Mouse (Mus musculus): Measurements from ENCODE around the gene Ppie.
"Not testable (repeated sequence)": the region's sequence is repeated elsewhere in the genome, so short reads cannot be mapped to it uniquely, and the experiment has no call there.

The Ppie gene

DNA sequence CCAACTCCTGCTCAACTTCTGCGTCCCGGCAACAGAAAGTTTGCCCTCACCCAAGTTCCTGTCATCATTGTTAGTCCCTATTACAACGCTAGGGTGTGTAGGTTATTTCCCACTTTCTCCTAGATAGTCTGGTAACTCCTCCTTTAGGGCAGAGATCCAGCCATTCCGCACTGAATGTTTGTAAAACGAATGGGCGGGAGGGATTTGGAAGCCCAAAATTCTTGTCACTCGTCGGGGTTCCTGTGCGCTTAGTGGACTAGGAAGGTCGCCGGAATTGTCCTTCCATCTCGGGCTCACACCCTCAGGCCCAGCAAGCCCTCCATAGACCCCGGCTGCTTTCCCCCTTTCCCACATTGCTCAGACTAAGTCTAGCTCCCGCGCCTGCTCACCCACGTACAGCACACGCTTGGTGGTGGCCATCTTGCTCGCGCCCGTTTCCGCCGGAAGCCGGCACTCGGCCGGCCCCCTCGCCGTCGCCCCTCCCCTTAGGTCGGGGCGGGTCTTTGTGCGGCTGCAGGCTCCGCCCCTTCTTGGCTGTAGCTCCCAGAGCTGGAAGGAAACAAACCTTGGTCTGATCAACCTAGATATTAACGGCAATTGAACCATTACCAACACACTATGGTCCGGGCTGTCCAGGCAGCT lies at the start of gene Ppie:
Ppie (minus strand) TSS at position 439 of the 642 bp plus-strand sequence.
- peak; percentile 96 for DNase-seq (ENCODE audit: low spot score)

DNA sequence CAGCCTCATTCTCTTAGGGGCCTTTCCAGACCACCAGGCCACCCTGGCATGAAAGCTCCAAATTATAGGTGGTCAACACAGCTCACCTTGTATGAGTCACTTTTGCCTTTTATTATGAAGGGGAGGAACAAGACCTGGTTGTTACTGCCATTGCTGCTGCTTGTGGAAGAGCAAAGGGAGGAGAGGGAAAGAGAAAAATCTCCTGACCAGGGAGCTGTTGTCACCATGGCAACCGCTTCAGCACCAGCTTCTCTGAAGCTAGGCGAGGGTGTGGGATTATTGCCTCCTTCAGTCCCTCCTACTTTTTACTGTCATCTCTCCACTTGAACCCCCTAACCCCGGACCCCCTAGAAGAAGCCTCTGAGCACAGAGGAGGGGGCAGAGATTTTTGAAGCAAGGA lies 45.1 kb upstream of the Ppie start:
- DNase-seq (ENCODE audit: low spot score) = no peak

DNA sequence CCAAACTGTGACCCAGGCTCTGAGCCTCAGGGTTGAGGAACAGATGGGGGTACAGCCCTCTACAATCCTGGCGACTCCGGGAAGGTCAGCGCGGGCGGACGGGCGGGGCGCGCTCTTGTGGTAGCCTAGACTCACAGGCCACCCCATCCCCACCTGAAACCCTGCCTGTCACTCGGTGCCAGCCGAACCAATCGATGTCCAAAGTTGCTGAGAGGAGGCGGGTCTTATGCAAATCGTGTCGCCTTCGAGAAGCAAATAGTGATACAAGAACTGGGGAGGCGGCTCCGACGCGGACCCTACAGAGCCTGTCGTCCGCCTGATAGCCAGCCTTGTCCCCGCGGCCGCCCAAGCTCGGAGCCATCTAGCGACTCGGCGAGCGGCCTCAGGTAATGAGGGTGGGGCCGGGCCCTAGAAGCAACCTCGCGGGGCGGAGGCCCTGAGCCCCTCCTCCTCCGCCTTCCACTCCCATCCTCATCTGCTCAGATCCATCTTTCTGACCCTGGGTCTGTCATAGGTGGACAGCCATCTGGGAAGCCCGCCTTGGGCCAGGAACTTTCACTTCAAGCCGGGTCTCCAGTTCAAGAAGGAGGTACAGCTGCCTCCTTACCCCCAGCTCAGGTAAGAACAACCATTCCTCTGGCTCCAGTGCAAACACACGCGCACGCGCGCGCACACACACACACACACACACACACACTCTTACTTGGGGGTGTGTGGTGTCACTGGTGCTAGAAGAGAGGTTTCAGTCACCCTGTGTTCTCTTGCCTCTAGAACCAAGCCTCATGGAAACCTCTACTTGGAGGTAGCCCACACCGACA lies 43.7 kb upstream of the Ppie start:
- DNase-seq (ENCODE audit: low spot score) = no peak

DNA sequence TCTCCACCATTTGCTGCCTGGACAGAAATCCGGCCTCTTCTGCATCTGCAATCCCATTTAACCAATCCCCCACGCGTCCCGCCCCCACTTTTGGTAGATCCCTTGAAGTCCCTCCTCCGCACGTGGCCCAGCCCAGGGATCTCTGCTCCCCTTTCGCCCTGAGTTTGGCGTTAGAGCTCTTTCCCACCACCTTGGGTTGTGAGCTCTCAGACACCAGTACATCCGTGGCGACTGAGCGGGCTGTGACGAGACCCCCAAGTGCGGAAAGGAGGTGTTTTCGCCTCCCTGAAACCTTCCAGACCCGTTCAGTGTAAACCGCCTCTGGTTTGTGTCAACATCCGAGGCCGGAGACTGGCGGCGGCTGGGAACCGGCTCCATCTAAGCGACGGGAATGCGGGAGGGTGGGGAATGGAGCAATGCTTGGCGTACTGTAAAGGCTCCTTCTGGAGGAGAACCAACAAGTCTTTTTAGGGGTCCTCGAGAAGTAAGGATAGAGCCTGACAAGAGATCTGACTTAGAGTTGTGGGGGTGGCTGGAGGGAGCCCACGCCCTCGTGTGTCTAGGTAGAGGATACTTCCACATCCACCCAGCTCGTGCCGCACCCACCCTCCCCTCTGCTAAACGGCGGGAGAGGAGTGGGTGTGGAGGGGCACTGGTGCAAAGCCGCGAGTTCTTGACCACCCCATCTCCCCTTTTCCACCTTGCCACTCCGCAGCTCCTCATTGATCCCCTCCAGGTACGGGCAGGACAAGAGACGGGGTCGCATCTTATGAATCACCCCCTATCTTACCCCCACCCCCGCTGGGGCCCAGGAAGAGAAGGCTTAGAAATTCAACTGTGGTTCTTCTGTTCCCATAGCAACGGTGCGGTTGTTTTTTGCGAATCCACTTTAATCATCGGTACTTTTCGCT lies 42.8 kb upstream of the Ppie start, which contains the start of gene Hpcal4:
Hpcal4 (plus strand) TSS at position 900 of the 911 bp plus-strand sequence.
- DNase-seq (ENCODE audit: low spot score) = no peak

DNA sequence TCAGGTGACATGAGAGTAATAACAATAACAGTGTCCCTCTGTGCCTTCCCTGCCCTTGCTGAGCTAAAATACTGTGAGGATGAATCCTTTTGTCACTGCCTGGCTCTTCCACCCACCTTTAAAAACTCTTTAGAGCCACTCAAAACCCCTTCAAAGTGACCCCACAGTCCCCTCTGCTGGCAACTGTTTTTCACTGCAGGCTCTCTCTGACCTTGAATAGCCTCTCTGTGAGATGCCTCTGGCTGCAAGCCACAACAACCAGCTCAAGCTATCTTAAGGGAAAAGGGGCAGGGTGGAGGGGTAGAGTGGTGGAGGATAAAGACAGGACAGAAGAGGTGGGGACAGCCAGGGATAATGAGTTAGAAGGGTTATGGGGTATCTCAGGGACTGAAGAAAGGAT lies 32.1 kb upstream of the Ppie start:
- DNase-seq (ENCODE audit: low spot score) = no peak

DNA sequence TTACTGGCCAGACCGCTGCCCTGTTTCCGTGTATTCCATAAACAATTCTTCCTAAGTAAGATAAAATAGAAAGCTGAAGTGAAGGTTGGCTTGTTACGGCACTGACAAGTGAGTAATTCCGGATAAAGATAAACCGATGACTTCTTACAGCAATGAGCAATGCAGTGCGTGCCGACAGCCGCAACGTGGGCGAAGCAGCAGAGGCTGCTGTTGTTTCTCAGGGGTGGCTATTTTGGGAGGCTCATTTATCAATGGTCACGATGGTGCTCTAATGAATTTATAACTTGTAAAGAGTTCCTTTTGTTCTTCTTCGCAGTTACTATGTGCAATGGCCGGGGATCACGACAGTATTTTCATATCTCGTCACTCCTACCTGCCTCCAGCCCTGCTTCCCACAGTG lies 24.4 kb upstream of the Ppie start:
- no peak for DNase-seq (ENCODE audit: low spot score)

DNA sequence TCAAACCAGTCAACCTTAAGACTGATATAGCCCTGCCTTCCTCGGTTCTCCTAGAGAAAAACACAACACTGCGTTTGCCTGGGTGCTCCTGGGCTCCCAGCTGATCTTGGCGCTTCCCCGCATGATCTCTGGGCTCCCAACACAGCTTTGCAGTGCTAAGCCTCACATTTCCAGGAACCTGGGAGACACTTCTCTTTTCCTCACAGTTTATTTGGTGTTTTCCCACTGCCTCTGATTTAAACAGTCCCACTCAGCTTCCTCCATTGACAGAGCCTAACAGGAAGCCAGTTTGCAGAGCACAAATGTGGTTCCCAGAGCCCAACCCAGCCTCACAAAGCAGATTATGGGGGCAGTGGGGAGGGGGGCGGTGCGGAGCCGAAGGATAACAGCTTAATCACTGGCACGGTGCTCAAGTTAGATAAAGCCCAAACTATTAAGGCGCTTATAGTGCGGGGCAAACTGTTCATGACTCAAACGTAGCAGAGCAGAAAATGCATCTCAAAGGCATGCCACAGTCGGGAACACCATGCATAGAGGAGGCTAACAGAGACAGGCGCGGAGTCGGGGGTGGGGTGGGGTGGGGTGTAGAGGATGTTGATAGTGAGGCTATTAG lies 22.7 kb upstream of the Ppie start:
- DNase-seq (ENCODE audit: low spot score) = no peak

DNA sequence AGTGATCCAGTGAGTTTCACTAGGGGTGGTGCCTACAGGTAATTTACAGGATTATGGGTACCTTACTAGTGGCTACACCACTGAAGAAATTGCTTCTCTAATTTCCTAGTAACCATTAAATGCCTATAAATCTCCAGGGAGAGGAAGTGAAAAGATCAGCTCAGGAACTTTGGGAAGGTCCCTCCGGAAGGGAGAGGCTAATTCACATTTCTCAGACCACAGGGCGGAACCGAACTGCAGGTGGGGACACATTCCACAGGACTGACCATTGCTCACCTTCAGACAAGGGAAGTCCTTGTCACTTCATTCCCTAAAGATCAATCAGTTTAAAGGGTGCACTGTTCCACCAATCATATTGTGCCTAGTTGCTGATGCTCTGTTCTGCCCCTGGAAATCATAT lies 21.5 kb upstream of the Ppie start:
- not testable (repeated sequence) for DNase-seq (ENCODE audit: low spot score)

DNA sequence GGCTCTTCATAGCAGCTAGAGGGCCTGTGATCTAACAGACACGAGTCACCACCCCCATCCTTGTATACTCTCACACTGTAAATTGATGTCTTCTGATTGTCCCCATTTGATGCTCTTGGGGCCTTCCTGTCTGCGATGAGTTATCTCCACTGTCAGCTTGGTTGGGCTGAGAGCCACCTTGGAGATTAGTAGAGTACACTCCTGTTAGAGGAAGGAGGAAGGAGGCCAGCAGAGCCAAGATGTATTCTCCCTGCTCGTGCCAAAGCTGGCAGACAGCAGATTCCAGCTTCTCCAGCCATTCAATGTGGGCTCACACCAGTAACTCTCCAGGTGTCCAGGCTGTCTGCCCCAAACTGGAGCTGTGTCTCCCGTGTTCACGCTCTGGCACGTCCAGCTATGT lies 20.8 kb upstream of the Ppie start:
- DNase-seq (ENCODE audit: low spot score) = no peak

DNA sequence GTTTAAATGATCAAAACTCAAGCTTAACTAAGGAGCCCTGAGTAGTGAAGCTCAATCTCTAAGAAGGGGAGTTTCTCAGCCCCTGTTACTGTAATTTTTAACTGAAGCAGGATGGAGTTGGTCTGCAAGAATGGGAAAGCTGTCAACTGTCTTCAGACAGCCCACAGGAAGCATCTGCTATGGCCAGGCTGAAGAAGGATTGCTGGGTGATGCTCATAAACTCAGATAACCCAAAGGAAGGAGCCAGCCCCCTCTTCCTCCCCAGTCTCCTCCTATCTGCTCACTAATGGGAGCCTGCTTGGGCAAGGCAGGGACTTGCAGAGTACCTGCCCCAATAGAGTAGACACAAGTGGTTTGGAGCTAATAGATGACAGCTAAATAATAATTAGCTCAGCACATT lies 16.1 kb upstream of the Ppie start:
- DNase-seq (ENCODE audit: low spot score) = no peak

DNA sequence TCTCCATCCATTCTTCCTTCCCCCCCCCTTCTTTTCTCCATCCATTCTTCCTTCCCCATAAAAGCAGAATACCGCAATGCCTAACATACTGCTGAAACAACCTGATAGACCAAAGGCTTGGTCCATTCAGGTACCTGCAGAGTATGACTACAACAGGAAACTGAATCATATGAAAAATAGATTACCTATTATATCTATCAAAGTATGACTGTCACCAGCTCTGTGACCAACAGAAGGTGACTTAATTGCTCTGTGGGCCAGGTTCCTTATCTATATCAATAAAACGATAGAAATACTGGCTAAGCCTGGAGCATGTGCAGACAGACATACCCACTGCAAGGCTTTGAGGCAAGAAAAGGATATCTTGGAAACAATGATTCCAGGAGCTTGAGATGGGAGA lies 15.7 kb upstream of the Ppie start:
- no peak for DNase-seq (ENCODE audit: low spot score)

DNA sequence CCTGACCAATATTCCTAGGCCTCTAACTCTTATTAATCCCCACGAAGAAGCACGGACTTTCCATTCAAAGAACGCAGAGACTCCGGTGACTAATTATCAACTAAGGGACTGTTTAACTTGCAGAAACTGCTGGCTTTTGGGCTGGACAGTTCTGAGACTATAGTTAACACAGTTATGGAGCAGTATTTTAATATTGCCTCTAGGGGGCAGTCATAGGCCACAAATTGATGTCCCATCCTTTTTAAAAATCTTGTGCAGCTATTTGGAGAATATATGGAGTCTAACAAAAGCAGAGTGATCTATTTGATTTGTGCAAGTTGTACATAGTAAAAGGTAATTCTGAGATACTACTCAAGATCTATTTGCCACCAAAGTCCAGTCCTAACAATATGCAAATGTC lies 15.3 kb upstream of the Ppie start:
- DNase-seq (ENCODE audit: low spot score) = peak; percentile 41

DNA sequence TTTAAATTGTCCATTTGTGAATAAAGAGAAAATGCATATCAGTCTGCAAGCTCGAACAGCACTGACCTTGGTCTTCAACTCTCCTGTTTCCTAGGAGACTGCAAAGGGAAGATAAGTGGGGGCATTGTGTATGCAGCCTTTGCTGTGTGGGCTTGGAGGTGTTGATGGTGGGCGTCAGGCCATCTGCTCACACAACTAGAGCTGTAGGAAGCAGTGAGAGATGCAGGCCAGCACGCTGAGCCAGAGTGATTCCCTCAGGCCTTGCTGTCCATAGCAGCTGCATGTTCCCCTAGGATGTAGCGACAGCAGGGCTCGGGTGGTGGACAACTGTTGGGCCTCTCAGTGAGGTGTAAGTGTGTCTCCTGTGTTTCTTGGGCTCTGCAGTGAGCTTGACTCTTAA lies 13.2 kb upstream of the Ppie start:
- no peak for DNase-seq (ENCODE audit: low spot score)

DNA sequence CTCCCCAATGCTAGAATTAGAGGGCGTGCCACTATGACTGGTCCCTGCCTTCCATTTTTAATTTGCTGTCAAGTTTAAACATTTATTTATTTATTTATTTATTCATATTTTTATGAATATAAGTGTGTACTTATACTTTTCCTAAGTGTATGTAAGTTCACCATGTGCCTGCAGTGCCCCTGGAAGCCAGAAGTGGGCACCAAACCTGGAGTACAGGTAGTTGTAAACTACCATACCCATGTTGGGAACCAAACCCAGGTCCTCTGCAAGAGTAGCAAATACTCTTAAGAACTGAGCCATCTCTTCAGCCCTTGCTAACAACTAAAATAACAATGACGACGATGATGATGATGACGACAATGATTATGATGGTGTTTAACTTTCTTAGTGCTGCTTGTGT lies 12.3 kb upstream of the Ppie start:
- no peak for DNase-seq (ENCODE audit: low spot score)

DNA sequence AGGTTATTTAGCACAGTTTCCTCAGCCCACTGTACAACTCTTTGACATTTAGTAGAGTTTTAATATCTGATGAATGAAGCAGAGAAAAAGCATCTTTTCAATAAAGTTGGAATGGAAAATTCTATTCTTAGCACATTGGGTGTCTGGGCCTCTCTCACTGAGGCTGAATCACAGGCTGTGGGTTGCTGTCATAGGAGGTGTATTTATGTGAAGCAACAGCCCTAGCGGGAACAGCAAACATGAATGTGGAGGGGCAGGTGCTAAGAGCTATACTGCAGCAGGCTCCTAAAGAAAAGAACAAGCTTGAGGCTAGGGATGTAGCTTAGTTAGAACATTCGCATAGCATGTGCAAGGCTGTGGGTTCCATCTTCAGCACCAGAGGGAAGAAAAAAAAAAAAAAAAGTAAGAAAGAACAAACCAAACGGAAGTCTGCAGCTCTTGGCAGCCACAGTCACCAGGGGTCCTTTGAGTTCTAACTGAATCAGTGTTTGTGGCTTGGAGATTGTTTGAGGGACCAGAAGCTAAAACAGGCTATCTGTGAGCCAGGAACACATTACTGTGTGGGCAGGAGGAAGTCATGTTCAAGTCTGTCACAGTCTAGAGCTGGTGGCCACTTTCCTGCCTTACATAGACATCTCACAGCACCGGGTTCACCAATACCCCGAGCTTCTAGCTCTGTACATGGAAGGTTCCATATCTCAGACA lies 7.8 kb upstream of the Ppie start:
- DNase-seq (ENCODE audit: low spot score) = no peak

DNA sequence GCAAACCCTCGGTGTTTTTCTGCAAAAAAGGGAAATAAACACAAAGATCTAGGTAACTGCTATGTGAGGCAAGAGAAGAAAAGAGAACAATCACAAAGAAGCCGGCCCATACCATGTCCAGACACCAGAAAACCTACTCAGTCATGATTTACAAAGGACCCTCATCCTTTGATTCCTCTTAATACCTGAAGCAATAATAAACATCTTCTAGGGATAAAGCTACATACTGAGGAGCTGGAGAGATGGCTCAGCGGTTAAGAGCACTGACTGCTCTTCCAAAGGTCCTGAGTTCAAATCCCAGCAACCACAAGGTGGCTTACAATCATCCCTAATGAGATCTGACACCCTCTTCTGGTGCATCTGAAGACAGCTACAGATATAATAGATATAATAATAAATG lies 2.2 kb downstream of the Ppie start:
- no peak for DNase-seq (ENCODE audit: low spot score)

DNA sequence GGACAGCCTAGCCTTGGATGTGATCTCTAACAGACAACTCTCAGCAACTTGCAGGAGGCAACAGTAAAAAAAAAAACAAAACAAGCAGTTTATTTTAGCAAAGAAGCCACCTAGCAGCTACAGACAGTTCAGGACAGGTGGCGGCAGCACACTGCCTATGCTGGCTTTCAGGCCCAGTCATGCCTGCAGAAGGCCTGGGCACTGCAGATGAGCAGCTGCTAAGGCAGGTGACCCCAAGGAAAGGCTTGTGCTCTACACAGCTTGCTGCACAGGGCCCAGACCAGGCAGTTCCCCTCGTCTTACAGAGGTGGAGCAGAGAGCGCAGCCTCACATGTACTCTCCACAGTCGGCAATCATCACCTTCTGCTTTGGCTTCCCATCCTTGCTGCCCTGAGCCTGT lies 12.7 kb downstream of the Ppie start:
- DNase-seq (ENCODE audit: low spot score) = no peak

DNA sequence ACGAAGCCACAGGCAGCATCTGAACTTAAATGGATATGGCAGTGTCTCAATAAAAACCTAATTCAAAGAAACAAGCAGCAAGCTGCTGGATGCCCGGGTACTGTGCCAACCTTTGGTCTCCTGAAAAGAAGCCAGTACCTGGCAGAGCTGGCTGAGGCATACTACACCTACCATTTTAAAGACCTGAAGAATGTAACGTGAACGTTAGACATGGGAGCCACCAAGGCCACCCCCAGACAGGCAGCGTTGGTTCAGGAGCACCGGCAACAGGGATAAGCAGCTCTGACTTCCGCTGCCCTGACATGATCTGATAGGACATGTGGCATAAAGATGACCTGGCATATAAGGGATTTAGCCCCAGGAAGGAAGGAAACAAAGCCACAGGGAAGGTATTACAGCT lies 13.1 kb downstream of the Ppie start:
- DNase-seq (ENCODE audit: low spot score) = no peak

DNA sequence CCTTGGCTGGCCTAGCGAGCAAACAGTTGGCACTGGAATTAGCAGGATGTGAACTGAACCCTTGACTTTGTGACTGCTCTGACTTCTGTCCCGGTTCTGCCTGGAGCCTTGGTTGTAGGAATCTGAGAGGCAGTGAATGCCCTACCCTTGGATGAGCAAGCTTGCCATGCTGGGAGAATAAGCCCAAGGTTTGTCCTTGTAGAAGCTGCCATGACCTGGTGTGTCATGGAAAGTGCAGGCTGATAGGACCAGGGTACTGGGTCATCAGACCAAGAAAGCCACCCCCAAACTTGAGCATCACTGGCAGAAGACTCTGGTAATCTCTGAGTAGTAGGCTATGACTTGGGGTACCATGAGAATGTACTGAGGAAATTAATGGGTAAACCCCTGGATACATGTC lies 18.5 kb downstream of the Ppie start:
- DNase-seq (ENCODE audit: low spot score) = no peak

DNA sequence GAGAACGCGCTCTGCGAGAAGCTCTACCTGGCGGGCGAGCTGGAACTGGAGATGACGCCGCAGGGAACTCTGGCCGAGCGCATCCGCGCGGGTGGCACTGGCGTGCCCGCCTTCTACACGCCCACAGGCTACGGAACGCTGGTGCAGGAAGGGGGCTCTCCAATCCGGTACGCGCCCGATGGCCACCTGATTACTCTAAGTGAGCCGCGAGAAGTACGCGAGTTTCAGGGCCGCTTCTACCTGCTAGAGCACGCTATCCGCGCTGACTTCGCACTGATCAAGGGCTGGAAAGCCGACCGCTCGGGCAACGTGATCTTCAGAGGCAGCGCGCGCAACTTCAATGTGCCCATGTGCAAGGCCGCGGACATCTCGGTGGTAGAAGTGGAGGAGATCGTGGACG lies 23.1 kb downstream of the Ppie start:
- not testable (repeated sequence) for DNase-seq (ENCODE audit: low spot score)

DNA sequence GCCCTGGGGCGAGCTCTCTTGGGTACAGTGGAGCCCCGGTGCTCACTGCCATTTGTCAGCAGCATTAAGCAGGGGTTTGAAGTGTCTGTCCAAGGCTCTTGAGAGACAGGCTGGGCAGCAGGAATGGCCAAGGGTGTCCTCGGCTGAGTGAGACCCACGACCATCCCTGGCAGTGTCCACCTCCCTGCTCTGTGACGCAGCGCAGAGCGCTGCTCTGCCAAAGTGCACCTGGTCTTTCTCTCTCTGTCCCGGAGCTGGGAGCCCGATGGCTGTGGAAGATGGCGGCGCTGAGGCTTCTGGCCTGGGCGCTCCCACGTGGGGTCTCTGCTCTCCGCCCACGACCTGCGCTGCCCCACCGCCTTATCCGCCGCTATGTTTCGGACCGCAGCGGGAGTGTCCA lies 23.7 kb downstream of the Ppie start, which contains the start of gene Oxct2b:
Oxct2b (plus strand) TSS at position 256 of the 400 bp plus-strand sequence.
- no peak for DNase-seq (ENCODE audit: low spot score)
